Mouse (Mus musculus) kidney, embryonic 16.5 days (tissue): Measurements from ENCODE around the gene Naglu. TPM values are rescaled to one million over a fixed set of nuclear protein-coding genes. Genes with fewer than 3 reads are reported as not detected.
A peak's percentile ranks its signal among the peaks of the same experiment; 100 is the strongest.

ENCODE experiments used
- ATAC-seq: fragments of 200-750 bp; cut with Nextera tagmentation; 2 replicates; pipeline ENCODE4 v1.8.0; 2017; ENCODE audit warnings: moderate TSS enrichment; ENCODE audit not compliant: low FRiP score, low TSS enrichment
- H3K27ac ChIP-seq: fragments of 300-500 bp; sonication (generic); 2 replicates; pipeline ENCODE4 v1.5.1; 2014; ENCODE audit warnings: low read length
- H3K27me3 ChIP-seq: fragments of 300-500 bp; sonication (generic); 2 replicates; pipeline ENCODE4 v1.6.1; 2014; ENCODE audit warnings: low read length, control low read depth, mixed read lengths; ENCODE audit not compliant: insufficient read depth
- H3K36me3 ChIP-seq: fragments of 300-500 bp; sonication (generic); 2 replicates; pipeline ENCODE4 v1.6.1; 2014; ENCODE audit warnings: low read length, control low read depth, mixed read lengths; ENCODE audit not compliant: insufficient read depth
- H3K4me1 ChIP-seq: fragments of 300-500 bp; sonication (generic); 2 replicates; pipeline ENCODE4 v1.6.1; 2014; ENCODE audit warnings: low read length, control low read depth, mixed read lengths; ENCODE audit not compliant: insufficient read depth
- H3K4me2 ChIP-seq: fragments of 300-500 bp; sonication (generic); replicated peaks from 2 replicates; pipeline ENCODE4 v1.6.1; 2014; ENCODE audit warnings: low read depth, low read length
- H3K4me3 ChIP-seq: fragments of 300-500 bp; sonication (generic); 2 replicates; pipeline ENCODE4 v1.5.1; 2014; ENCODE audit warnings: mild to moderate bottlenecking, low read length
- H3K9ac ChIP-seq: fragments of 300-500 bp; sonication (generic); replicated peaks from 2 replicates; pipeline ENCODE4 v1.6.1; 2014; ENCODE audit warnings: low read length
- H3K9me3 ChIP-seq: fragments of 300-500 bp; sonication (generic); 2 replicates; pipeline ENCODE4 v1.6.1; 2016; ENCODE audit warnings: low read length, control low read depth
- WGBS: fragments of 180-500 bp; shearing (Covaris S2); extraction: QIAGEN DNeasy Blood & Tissue Kit; methylation state at CpG from one replicate; pipeline ENCODE4 v1.1.7; 2014; 5-methylcytosine and 5-hydroxymethylcytosine counted together
- polyA plus RNA-seq: library from polyadenylated mRNA; unstranded; fragments of >200 nt; fragmentation: Nextera tagmentation; extraction: Ambion mirVana; gene quantifications from 2 replicates; pipeline ENCODE4 v1.2.1, GENCODE M21; 2015

Gene Naglu
- polyA plus RNA-seq, 1 experiment from 2014 or later = 23.0 TPM

DNA sequence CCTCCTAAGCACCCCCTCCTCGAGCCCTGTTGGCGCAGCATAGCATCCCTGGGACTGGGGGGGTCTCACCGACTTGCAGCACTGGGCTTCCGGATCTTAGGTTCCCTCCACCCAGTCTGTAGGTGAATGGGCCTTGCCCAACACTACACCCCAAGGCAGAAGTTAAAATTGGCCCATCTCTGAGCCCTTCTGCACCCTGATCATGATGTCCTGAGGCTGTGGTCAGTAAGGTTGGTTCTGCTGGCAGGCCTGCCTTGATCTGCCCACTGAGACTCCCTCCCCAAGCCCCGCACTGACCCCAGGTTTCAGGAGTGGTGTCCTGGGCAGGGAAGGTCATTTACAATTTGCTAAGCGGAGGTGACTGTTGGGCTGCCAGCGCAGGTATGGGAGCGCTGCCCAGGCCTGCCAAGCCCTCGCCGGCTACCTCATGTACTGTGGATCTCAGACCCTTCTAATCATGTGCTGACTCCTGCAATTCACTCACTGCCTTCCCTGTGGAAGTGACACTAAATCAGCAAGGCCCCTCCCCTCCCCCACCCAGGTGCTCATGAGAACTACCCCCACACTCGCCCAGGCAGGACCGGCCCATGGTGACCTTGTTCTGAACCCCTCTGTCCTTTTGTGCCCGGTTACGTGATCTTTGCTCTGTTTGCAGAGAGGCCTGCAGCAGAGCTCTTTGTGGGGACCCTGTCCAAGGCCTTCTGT is 6.7 kb upstream of the Naglu start:
- H3K4me2 ChIP-seq = no peak overlapping the region
- H3K4me1 ChIP-seq = peaks cover 53% of the 10 kb centered on the region
- ATAC-seq = peak; percentile 8; the same call in 1 of the 2 replicates
- H3K27ac ChIP-seq = peak overlapping the region; percentile 93
- H3K9me3 ChIP-seq = no peaks in the 10 kb centered on the region
- no peak overlapping the region for H3K4me3 ChIP-seq
- H3K27me3 ChIP-seq = no peaks in the 10 kb centered on the region
- no peaks in the 10 kb centered on the region for H3K36me3 ChIP-seq
- H3K9ac ChIP-seq = peak overlapping the region; percentile 30
- 59% methylated on average over 14 of the region's 14 CpGs for WGBS

DNA sequence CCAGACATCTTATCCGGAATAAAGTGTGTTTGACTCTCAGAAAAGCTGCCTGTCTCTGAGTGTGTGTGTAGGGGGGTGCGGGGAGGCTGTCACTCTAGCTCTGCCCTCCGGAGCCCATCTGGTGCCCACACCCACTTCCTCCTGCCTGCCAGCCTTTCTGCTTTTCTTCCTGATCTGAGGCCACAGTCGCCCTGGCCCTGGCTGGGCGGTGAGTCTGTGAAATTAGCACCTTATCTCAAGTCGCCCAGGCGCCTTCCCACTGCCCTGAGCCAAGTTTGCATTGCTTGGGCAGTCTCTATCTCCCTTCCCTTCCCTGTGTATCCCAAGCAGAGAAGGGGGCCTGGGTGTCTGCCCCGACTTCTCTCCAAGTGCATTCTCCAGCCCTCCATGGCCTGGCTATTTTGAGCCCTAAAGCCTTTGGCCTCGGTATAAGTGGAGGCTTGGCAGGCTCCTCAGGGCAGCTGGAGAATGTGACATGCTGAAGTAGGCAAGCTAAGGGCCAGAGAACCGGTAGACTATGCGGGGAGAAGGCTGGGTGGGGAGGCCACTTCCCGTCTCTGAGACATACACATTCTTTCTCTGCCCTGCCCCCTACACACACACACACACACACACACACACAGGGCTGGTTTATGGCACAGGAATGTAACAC is 6.0 kb upstream of the Naglu start:
- WGBS = 19% methylated on average over 12 of the region's 12 CpGs
- H3K4me1 ChIP-seq = peaks cover 46% of the 10 kb centered on the region
- H3K27me3 ChIP-seq = peaks cover 1% of the 10 kb centered on the region; the same call in 1 of the 2 replicates
- H3K36me3 ChIP-seq = no peaks in the 10 kb centered on the region
- H3K4me2 ChIP-seq = no peak overlapping the region
- H3K27ac ChIP-seq = peak overlapping the region; percentile 93
- no peak overlapping the region for H3K4me3 ChIP-seq
- ATAC-seq = peak; percentile 62
- peak overlapping the region; percentile 30 for H3K9ac ChIP-seq
- H3K9me3 ChIP-seq = no peaks in the 10 kb centered on the region

DNA sequence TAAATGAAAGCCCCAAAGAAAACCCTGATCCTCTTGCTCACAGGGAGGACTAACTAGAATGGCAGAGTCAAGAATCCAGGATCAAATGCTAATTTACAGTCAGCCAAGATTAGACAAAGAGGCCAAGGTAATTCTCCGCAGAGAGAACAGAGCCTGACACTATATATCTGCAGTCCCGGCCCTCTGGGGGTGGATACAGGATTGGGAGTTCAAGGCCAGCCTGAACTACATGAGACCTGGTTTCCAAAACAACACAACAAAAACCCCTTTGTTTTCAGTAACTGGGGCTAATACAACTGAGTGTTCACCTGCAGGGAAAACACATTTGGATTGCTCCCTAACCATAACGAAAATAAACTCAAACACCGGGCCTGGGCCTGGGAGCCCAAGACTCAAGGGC is 5.3 kb upstream of the Naglu start:
- Histone ChIP-seq H3K4me3 (no peak overlapping the region), H3K36me3 (no peaks in the 10 kb centered on the region), H3K9ac (no peak overlapping the region; the same call in 1 of the 2 replicates), H3K4me1 (peaks cover 43% of the 10 kb centered on the region), H3K27ac (peak overlapping the region; percentile 93), H3K4me2 (no peak overlapping the region), H3K27me3 (peaks cover 3% of the 10 kb centered on the region; the same call in 1 of the 2 replicates), H3K9me3 (no peaks in the 10 kb centered on the region)
- WGBS = 77% methylated on average over 4 of the region's 4 CpGs
- ATAC-seq = no peak

DNA sequence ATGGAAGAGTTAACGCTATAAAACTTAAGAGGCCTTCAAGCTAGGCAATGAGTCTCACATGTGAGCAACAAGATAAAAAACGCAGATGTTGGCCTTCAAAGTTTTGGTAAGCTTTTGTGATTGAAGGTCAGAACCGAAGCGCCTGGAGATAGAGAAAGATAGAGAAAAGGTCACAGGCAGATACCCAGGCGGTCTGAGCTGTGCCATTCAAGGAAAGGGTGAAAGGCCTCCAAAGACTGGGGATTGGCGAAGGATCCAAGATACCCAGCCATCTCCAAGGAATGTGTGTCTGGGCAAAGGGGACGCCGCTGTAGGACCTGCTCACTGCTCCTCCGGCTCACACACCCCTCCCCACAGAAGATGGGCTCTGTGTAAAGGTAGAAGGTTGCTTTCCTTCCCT is 4.8 kb upstream of the Naglu start:
- H3K9ac ChIP-seq = no peak overlapping the region
- peaks cover 40% of the 10 kb centered on the region for H3K4me1 ChIP-seq
- no peak for ATAC-seq
- WGBS = 92% methylated on average over 9 of the region's 9 CpGs
- no peaks in the 10 kb centered on the region for H3K9me3 ChIP-seq
- no peaks in the 10 kb centered on the region for H3K36me3 ChIP-seq
- H3K27ac ChIP-seq = no peak overlapping the region
- H3K4me2 ChIP-seq = no peak overlapping the region
- no peak overlapping the region for H3K4me3 ChIP-seq
- H3K27me3 ChIP-seq = peaks cover 3% of the 10 kb centered on the region; the same call in 1 of the 2 replicates

DNA sequence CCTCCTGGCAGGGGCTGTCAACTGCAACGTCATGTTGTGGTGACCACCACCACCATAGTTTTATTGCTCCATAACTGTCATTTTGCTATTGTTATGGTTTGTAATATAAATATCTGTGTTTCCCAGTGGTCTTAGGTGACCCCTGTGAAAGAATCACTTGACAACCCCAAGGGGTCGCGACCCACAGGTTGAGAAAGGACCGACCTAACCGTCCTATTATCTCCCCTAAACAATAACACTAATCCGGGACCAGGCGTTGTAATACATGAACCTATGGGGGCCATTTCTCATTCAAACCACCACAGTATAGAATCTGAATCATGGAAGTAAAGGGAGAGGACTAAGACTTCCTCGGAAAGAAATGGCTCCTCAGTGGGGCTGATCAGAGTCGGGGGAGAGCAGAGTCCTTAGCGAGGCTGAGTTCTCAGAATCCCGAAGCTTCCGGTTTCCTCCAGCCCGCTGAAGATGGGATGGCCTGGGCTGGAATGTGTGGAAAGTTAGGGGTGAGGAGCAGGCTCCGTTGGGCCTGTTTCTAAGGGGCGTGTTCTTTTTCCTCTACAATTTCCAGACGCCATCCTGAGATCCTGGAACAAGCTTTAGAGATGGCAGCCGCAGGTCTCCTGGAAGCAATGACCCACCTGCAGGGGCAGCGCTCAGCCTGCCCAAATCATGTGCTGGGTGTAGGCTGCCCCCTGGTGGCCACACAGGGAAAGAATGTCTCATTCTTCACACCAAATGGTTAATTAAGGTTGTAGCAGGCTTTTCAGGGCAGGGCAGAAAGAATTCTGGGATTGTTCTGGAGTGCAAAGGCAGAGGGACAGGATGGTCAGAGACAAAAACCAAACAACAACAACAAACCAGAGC is 3.0 kb upstream of the Naglu start:
- peak overlapping the region; percentile 51 for H3K9ac ChIP-seq
- no peak overlapping the region for H3K27ac ChIP-seq
- H3K36me3 ChIP-seq = no peaks in the 10 kb centered on the region
- H3K27me3 ChIP-seq = peaks cover 3% of the 10 kb centered on the region; the same call in 1 of the 2 replicates
- peak overlapping the region; percentile 60 for H3K4me2 ChIP-seq
- H3K4me1 ChIP-seq = peaks cover 40% of the 10 kb centered on the region
- ATAC-seq = no peak
- 27% methylated on average over 18 of the region's 18 CpGs for WGBS
- no peaks in the 10 kb centered on the region for H3K9me3 ChIP-seq
- H3K4me3 ChIP-seq = peak overlapping the region; percentile 27

DNA sequence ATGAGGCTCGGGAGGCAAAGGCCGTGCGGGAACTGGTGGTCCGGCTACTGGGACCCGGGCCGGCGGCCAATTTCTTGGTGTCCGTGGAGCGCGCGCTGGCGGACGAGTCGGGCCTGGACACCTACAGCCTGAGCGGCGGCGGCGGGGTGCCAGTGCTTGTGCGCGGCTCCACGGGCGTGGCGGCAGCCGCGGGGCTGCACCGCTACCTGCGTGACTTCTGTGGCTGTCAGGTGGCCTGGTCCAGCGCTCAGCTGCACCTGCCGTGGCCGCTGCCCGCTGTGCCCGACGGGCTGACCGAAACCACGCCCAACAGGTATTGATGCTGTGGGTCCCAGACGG is 346 bp downstream of the Naglu start:
- Histone ChIP-seq H3K36me3 (no peaks in the 10 kb centered on the region), H3K4me1 (peaks cover 18% of the 10 kb centered on the region), H3K4me2 (peak overlapping the region; percentile 80), H3K4me3 (peak overlapping the region; percentile 64), H3K9ac (peak overlapping the region; percentile 67), H3K9me3 (no peaks in the 10 kb centered on the region), H3K27ac (no peak overlapping the region), H3K27me3 (peaks cover 3% of the 10 kb centered on the region; the same call in 1 of the 2 replicates)
- WGBS = 0% methylated on average over 36 of the region's 36 CpGs
- peak; percentile 64 for ATAC-seq

DNA sequence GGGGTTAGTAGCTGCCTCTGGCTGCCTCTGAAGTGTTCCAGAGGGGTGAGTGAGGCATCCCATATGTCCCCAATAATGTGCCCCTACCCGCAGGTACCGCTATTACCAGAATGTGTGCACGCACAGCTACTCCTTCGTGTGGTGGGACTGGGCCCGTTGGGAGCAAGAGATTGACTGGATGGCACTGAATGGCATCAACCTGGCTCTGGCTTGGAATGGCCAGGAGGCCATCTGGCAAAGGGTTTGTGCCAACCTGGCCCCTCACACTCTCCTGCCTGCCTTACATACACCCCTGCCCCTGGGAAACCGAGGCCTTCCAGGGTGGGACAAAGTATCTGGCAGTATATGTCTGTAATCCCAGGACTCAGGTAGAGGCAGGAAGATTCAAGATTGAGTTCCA is 1.2 kb downstream of the Naglu start:
- Histone ChIP-seq H3K9ac (peak overlapping the region; percentile 11; the same call in 1 of the 2 replicates), H3K36me3 (no peaks in the 10 kb centered on the region), H3K4me1 (peaks cover 18% of the 10 kb centered on the region), H3K27ac (no peak overlapping the region), H3K9me3 (no peaks in the 10 kb centered on the region), H3K27me3 (peaks cover 3% of the 10 kb centered on the region; the same call in 1 of the 2 replicates), H3K4me3 (no peak overlapping the region), H3K4me2 (no peak overlapping the region; the same call in 1 of the 2 replicates)
- ATAC-seq = no peak
- 78% methylated on average over 6 of the region's 6 CpGs for WGBS

DNA sequence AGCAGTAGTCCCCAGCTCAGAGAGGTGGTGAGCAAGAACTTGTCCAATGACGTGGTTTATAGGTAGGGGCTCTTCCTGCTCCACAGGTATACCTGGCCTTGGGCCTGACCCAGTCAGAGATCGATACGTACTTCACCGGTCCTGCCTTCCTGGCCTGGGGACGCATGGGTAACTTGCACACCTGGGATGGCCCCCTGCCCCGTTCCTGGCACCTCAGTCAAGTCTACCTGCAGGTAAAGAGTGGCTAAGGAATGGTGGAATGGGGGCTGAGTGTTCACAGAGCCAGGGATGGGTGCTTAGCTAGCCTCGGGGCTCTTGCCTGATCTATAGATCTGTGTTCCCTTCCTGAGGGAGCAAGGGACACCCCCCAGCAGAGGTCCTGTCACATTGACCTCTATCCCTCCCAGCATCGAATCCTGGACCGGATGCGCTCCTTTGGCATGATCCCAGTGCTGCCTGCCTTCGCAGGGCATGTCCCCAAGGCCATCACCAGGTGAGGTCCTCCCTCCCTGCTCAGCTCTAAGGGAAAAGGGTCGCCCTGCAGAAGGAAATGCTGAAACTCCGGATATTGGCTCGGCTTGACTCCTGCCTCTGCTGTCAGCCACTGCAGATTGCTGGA is 2.1 kb downstream of the Naglu start:
- WGBS = 71% methylated on average over 14 of the region's 14 CpGs
- Histone ChIP-seq H3K9me3 (no peaks in the 10 kb centered on the region), H3K36me3 (no peaks in the 10 kb centered on the region), H3K27ac (no peak overlapping the region), H3K4me1 (peaks cover 15% of the 10 kb centered on the region), H3K4me3 (no peak overlapping the region), H3K9ac (no peak overlapping the region), H3K27me3 (peaks cover 3% of the 10 kb centered on the region; the same call in 1 of the 2 replicates), H3K4me2 (no peak overlapping the region)
- ATAC-seq = no peak

DNA sequence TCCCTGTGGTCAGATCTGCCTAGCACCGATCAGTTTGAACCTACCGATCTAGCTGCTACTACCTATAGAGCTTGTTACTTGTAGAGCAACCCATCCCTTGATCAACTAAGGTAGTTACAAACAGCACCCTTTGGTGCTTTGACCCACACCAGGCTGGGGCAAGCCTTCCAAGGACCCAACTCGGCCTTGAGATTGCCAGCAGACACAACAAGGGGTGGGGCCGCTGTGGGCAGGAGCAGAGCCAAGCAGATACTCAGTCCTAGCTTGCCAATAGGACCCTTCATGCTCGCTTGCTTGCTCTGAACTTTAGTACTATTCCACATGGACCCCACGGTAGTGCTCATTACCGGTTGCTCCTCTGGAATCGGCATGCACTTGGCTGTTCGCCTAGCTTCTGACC is 8.3 kb downstream of the Naglu start, which contains the start of gene Hsd17b1:
Gene Hsd17b1, plus strand, starts transcription at position 291 of the 400 bp plus-strand sequence.
- Histone ChIP-seq H3K27ac (no peak within 1 kb of the TSS), H3K4me2 (no peak within 1 kb of the TSS), H3K36me3 (no peaks in the 10 kb centered on the region), H3K27me3 (peaks cover 41% of the 10 kb centered on the region), H3K4me1 (peaks cover 8% of the 10 kb centered on the region), H3K4me3 (no peak within 1 kb of the TSS), H3K9me3 (no peaks in the 10 kb centered on the region), H3K9ac (no peak within 1 kb of the TSS)
- no peak for ATAC-seq
- WGBS = 72% methylated on average over 9 of the region's 9 CpGs
